Mouse (Mus musculus) adrenal gland, postnatal 25 days (tissue): ENCODE measurements around the gene Mre11a. TPM values are rescaled to one million over a fixed set of nuclear protein-coding genes. Genes with fewer than 3 reads are reported as not detected.

Experiments used
- DNase-seq: peaks from one replicate; pipeline ENCODE4 v3.0.0; 2021; ENCODE audit warnings: mixed read lengths
- long read RNA-seq: library from polyadenylated mRNA; stranded (forward); transcript quantifications from one replicate; pipeline ENCODE4 v2.0.0, GENCODE M21; 2021
- total RNA-seq: library from RNA; stranded (reverse); gene quantifications from 2 replicates; pipeline ENCODE4 v1.2.3, GENCODE M21; 2021

Mre11a gene
- 20.4 and 22.0 TPM in 2 replicates for total RNA-seq
- long read RNA-seq, partial matches to known transcripts = 2 of 9 reads
- long read RNA-seq, other reads (novel, unspliced or antisense) = 3 of 9 reads

GRCm38 (mm10) chr9:14784039-14785002, at the start of gene Mre11a, which contains the start of gene Ankrd49:
Gene Mre11a (plus strand): TSS chr9:14784654.
Gene Ankrd49 (minus strand): TSS chr9:14784856.
- DNase-seq = peak; percentile 85

GRCm38 (mm10) chr9:14739498-14740150, 44.8 kb upstream of the Mre11a start:
- DNase-seq = no peak

- DNase-seq = no peak
Measured at GRCm38 (mm10) chr9:14740151-14740924, 44.1 kb upstream of the Mre11a start, which contains the start of gene Piwil4. Gene Piwil4 (minus strand): TSS chr9:14740733.

- peak; percentile 21 for DNase-seq
Measured at GRCm38 (mm10) chr9:14750901-14751502, 33.5 kb upstream of the Mre11a start.

GRCm38 (mm10) chr9:14751503-14752000, 32.9 kb upstream of the Mre11a start:
- DNase-seq = peak; percentile 37

- peak; percentile 66 for DNase-seq
Measured at GRCm38 (mm10) chr9:14752001-14752522, 32.4 kb upstream of the Mre11a start, which contains the start of gene Fut4. Gene Fut4 (minus strand): TSS chr9:14752393.

- DNase-seq = no peak
Measured at GRCm38 (mm10) chr9:14753947-14754346, 30.5 kb upstream of the Mre11a start.

- no peak for DNase-seq
Measured at GRCm38 (mm10) chr9:14754469-14754868, 30.0 kb upstream of the Mre11a start.

GRCm38 (mm10) chr9:14758590-14758989, 25.9 kb upstream of the Mre11a start:
- no peak for DNase-seq

GRCm38 (mm10) chr9:14759261-14759660, 25.2 kb upstream of the Mre11a start:
- DNase-seq = no peak

GRCm38 (mm10) chr9:14764765-14765164, 19.7 kb upstream of the Mre11a start:
- DNase-seq = peak; percentile 47

- no peak for DNase-seq
Measured at GRCm38 (mm10) chr9:14769811-14770210, 14.6 kb upstream of the Mre11a start.

GRCm38 (mm10) chr9:14770803-14771471, 13.5 kb upstream of the Mre11a start, which contains the start of gene 1700012B09Rik:
Gene 1700012B09Rik (minus strand): TSS chr9:14771030.
- no peak for DNase-seq

GRCm38 (mm10) chr9:14772074-14772473, 12.4 kb upstream of the Mre11a start:
- no peak for DNase-seq

- no peak for DNase-seq
Measured at GRCm38 (mm10) chr9:14773813-14774212, 10.6 kb upstream of the Mre11a start.

GRCm38 (mm10) chr9:14778341-14778740, 6.1 kb upstream of the Mre11a start:
- no peak for DNase-seq

- DNase-seq = no peak
Measured at GRCm38 (mm10) chr9:14787356-14787755, 2.9 kb downstream of the Mre11a start.

GRCm38 (mm10) chr9:14805714-14806113, 21.3 kb downstream of the Mre11a start:
- no peak for DNase-seq

- DNase-seq = no peak
Measured at GRCm38 (mm10) chr9:14806786-14807185, 22.3 kb downstream of the Mre11a start.

GRCm38 (mm10) chr9:14810111-14810510, 25.7 kb downstream of the Mre11a start:
- DNase-seq = no peak
